Mouse (Mus musculus) heart, embryonic 14.5 days (tissue): Measurements from ENCODE around the gene Pabpc1l. TPM values are rescaled to one million over a fixed set of nuclear protein-coding genes. Genes with fewer than 3 reads are reported as not detected.

Experiments
- ATAC-seq: fragments of 200-750 bp; cut with Nextera tagmentation; 2 replicates; pipeline ENCODE4 v1.8.0; 2017; ENCODE audit warnings: low read depth, moderate TSS enrichment; ENCODE audit not compliant: insufficient number of reproducible peaks, insufficient read depth, low FRiP score
- H3K27ac ChIP-seq, 2 experiments: fragments of 200-500 bp in 1 of 2; fragments of 300-500 bp in 1 of 2; sonication (generic) in 1 of 2; replicated peaks in 1 of 2; 2 replicates each; pipeline ENCODE4 v1.5.1; 2012 to 2014; ENCODE audit warnings: low read depth in 2 of 2, low read length in 2 of 2, control low read depth in 1 of 2, mild to moderate bottlenecking in 1 of 2, mixed read lengths in 1 of 2; ENCODE audit not compliant: control insufficient read depth in 1 of 2, insufficient read depth in 1 of 2
- H3K27me3 ChIP-seq: fragments of 300-500 bp; sonication (generic); 2 replicates; pipeline ENCODE4 v1.6.1; 2014; ENCODE audit warnings: mild to moderate bottlenecking, low read length, control low read depth; ENCODE audit not compliant: control insufficient read depth, insufficient read depth
- H3K36me3 ChIP-seq: fragments of 300-500 bp; sonication (generic); 2 replicates; pipeline ENCODE4 v1.6.1; 2014; ENCODE audit warnings: mild to moderate bottlenecking, control low read depth, low read length, mixed read lengths; ENCODE audit not compliant: control insufficient read depth, insufficient read depth
- H3K4me1 ChIP-seq, 2 experiments: fragments of 200-500 bp in 1 of 2; fragments of 300-500 bp in 1 of 2; sonication (generic) in 1 of 2; 2 replicates each; pipeline ENCODE4 v1.6.1; 2012 to 2014; ENCODE audit warnings: low read length in 2 of 2, control low read depth in 1 of 2, mixed read lengths in 1 of 2; ENCODE audit not compliant: control insufficient read depth in 2 of 2, insufficient read depth in 2 of 2
- H3K4me2 ChIP-seq: fragments of 300-500 bp; sonication (generic); 2 replicates; pipeline ENCODE4 v1.6.1; 2014; ENCODE audit warnings: mild to moderate bottlenecking, low read length
- H3K4me3 ChIP-seq, 2 experiments: fragments of 200-500 bp in 1 of 2; fragments of 300-500 bp in 1 of 2; sonication (generic) in 1 of 2; 2 replicates each; pipeline ENCODE4 v1.5.1; 2012 to 2014; ENCODE audit warnings: low read length in 2 of 2, mild to moderate bottlenecking in 2 of 2, control low read depth in 1 of 2, low read depth in 1 of 2, moderate library complexity in 1 of 2; ENCODE audit not compliant: control insufficient read depth in 1 of 2, insufficient read depth in 1 of 2
- H3K9ac ChIP-seq: fragments of 300-500 bp; sonication (generic); 2 replicates; pipeline ENCODE4 v1.6.1; 2014; ENCODE audit warnings: mild to moderate bottlenecking, low read length
- H3K9me3 ChIP-seq: fragments of 300-500 bp; sonication (generic); 2 replicates; pipeline ENCODE4 v1.6.1; 2016; ENCODE audit warnings: low read length, control low read depth; ENCODE audit not compliant: control insufficient read depth
- WGBS: fragments of 180-500 bp; shearing (Covaris S2); extraction: QIAGEN DNeasy Blood & Tissue Kit; methylation state at CpG from one replicate; pipeline ENCODE4 v1.1.7; 2014; 5-methylcytosine and 5-hydroxymethylcytosine counted together
- polyA plus RNA-seq: library from polyadenylated mRNA; unstranded; fragments of >200 nt; fragmentation: Nextera tagmentation; extraction: Ambion mirVana; gene quantifications from 2 replicates; pipeline ENCODE4 v1.2.1, GENCODE M21; 2014

The Pabpc1l gene
- polyA plus RNA-seq, 1 experiment from 2014 or later, result 1.2 TPM

DNA sequence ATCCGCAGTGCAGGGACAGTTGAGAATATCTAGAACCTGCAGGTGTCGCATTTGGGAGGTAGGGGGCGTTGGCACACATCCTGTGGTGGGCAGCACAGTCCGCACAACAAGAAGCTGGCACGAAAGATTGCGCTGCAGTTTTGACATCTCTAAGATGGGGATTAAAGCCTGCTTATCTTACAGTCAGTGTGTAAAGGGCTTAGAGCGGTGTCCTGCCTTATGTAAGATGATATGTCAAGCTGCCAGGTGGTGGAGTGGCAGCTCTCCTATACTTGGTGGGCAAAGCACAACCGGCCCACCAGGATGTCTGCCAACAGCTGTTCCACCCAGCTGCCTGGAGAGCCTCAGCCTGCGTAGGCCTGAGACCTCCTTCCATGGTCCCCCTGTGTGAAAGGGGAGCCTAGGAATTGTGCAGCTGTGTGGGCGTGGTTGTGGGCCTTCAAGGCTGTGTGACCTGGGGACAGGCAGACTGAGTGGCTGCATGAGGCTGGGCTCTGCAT is 11.3 kb downstream of the Pabpc1l start:
- 21% methylated on average over 10 of the region's 10 CpGs for WGBS
- H3K4me1 ChIP-seq, result peaks cover 7 to 8% of the 10 kb centered on the region in 2 experiments; a peak in 3 of 4 replicates
- no peak overlapping the region for H3K27ac ChIP-seq
- no peaks in the 10 kb centered on the region for H3K36me3 ChIP-seq
- peak overlapping the region; percentile 8; the same call in 1 of the 2 replicates for H3K4me2 ChIP-seq
- no peak overlapping the region for H3K9ac ChIP-seq
- H3K4me3 ChIP-seq, result no peak overlapping the region
- peaks cover 4% of the 10 kb centered on the region; the same call in 1 of the 2 replicates for H3K9me3 ChIP-seq
- peak; percentile 68 for ATAC-seq
- H3K27me3 ChIP-seq, result no peaks in the 10 kb centered on the region

DNA sequence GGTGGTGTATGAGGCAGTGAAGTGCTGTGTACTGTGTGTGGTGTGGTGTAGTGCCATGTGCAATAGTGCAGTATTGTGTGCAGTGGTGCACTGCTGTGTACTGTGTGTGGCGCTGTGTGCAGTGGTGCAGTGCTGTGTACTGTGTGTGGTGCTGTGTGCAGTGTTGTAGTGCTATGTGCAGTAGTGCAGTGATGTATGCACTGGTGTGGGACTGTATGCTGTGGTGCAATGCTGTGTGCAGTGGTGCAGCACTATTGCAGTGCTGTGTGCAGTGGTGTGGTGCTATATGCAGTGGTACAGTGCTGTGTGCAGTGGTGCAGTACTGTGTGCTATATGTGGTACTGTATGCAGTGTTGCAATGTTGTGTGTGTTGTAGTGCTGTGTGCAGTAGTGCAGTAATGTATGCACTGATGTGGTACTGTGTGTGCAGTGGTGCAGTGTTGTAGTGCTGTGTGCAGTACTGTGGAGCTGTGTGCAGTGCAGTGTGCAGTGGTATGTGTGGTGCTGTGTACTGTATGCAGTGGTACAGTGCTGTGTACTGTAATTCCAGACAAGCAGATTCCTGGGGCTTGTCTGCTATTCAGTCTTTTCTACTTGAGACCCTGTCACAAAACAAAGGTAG is 13.3 kb downstream of the Pabpc1l start:
- no peak overlapping the region for H3K9ac ChIP-seq
- ATAC-seq, result no peak
- H3K4me3 ChIP-seq, result no peak overlapping the region
- WGBS, result 90% methylated on average over 1 of the region's 1 CpGs
- H3K4me1 ChIP-seq, result peaks cover 7 to 8% of the 10 kb centered on the region in 2 experiments; a peak in 3 of 4 replicates
- H3K9me3 ChIP-seq, result no peaks in the 10 kb centered on the region
- no peak overlapping the region for H3K4me2 ChIP-seq
- no peaks in the 10 kb centered on the region for H3K36me3 ChIP-seq
- no peaks in the 10 kb centered on the region for H3K27me3 ChIP-seq
- no peak overlapping the region for H3K27ac ChIP-seq

- Histone ChIP-seq H3K27ac (no peak overlapping the region), H3K9ac (no peak overlapping the region), H3K27me3 (peaks cover 6% of the 10 kb centered on the region; the same call in 1 of the 2 replicates), H3K4me1 (peaks cover 7 to 8% of the 10 kb centered on the region in 2 experiments; a peak in 3 of 4 replicates), H3K4me3 (no peak overlapping the region), H3K9me3 (no peaks in the 10 kb centered on the region), H3K36me3 (no peaks in the 10 kb centered on the region), H3K4me2 (no peak overlapping the region)
- ATAC-seq, result no peak
- 91% methylated on average over 6 of the region's 6 CpGs for WGBS
Observed at GRCm38 (mm10) chr2:164040949-164041348, 15.7 kb downstream of the Pabpc1l start.

- no peak overlapping the region for H3K4me2 ChIP-seq
- H3K4me3 ChIP-seq, result no peak overlapping the region
- no peaks in the 10 kb centered on the region for H3K36me3 ChIP-seq
- peaks cover 5 to 7% of the 10 kb centered on the region in 2 experiments; a peak in 3 of 4 replicates for H3K4me1 ChIP-seq
- no peak for ATAC-seq
- H3K27ac ChIP-seq, result no peak overlapping the region
- 88% methylated on average over 2 of the region's 2 CpGs for WGBS
- no peaks in the 10 kb centered on the region for H3K9me3 ChIP-seq
- H3K9ac ChIP-seq, result no peak overlapping the region
- peaks cover 6% of the 10 kb centered on the region; the same call in 1 of the 2 replicates for H3K27me3 ChIP-seq
Observed at GRCm38 (mm10) chr2:164041523-164041922, 16.3 kb downstream of the Pabpc1l start.

DNA sequence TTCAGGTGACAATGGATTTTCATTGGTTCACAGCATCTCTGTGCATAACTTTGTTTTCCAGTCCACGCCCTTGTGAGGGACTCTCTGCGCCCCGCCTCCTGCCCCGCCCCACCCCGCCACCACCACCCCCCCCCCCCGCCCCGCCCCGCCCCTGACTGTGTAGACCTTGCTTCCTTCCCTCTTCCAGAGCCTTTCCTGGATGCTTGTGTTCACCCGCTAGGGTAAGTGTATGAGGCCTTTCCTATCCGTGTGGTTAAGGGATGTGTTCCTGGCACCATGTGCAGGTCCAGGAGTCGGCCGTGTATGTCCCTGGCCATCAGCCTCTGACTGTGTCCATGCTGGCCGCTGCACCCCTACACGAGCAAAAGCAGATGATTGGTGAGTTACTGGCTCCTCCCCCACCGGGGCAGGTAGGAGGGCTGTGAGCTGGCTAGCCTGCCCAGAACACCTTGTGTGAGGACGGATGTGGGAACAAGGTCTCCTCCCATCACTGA is 22.0 kb downstream of the Pabpc1l start:
- Histone ChIP-seq H3K9me3 (no peaks in the 10 kb centered on the region), H3K4me2 (peak overlapping the region; percentile 52), H3K9ac (no peak overlapping the region), H3K4me3 (peak overlapping the region; percentile 2 to 10; a peak in 1 of 4 replicates), H3K4me1 (peaks cover 3 to 4% of the 10 kb centered on the region in 2 experiments; a peak in 1 of 4 replicates), H3K27me3 (peaks cover 9% of the 10 kb centered on the region; the same call in 1 of the 2 replicates), H3K36me3 (peaks cover 3% of the 10 kb centered on the region; the same call in 1 of the 2 replicates), H3K27ac (no peak overlapping the region)
- 7% methylated on average over 15 of the region's 16 CpGs for WGBS
- 0 out of 2 replicates have a peak, but pooled peaks have one; percentile 31 for ATAC-seq

DNA sequence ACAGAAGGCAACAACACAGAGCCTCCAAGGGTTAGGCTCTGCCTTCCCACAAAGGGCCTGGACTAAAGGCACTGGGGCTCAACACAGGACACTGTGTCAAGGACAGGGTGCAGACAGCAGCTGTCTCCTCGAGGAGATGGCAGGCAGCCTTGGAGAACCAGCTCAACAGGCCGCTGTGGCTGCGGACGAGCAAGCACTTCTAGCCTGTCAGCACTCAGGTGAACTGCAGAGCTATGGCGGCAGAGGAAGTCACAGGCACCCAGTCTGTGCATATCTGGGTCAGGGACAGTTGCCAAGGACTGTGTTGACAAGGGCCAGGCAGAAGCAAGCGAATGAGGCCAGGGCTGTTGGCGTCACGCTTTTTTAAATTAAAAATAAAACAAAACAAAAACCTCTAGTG is 28.5 kb downstream of the Pabpc1l start:
- peak; percentile 81 for ATAC-seq
- Histone ChIP-seq H3K36me3 (peaks cover 58% of the 10 kb centered on the region), H3K4me2 (peak overlapping the region; percentile 36), H3K27me3 (peaks cover 4% of the 10 kb centered on the region; the same call in 1 of the 2 replicates), H3K4me1 (peaks cover 12 to 18% of the 10 kb centered on the region in 2 experiments), H3K27ac (peak overlapping the region; percentile 57 to 77), H3K9ac (no peak overlapping the region), H3K4me3 (no peak overlapping the region), H3K9me3 (no peaks in the 10 kb centered on the region)
- WGBS, result 24% methylated on average over 8 of the region's 8 CpGs

DNA sequence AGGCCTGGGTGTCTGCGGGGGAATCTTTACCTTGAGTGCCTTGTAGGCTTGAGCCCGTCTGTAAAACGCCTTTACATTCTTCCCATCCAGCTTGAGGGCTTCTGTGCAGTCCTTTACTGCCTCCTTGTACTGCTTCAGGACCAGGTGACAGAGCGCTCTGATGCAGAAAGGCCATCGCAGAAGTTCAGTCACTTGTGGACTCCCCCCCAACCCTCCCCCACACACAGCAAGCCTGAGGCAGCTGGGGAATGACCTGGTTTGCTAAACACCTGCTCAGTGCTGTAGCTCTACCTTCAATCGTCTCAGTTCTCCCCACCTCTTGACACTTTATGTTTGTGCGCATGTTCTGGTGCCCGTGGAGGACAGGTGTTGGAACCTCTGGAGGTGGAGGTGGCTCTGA is 29.4 kb downstream of the Pabpc1l start:
- Histone ChIP-seq H3K36me3 (peaks cover 67% of the 10 kb centered on the region), H3K9ac (no peak overlapping the region), H3K27me3 (peaks cover 4% of the 10 kb centered on the region; the same call in 1 of the 2 replicates), H3K27ac (peak overlapping the region in 1 of 2 experiments; percentile 58; a peak in 1 of 4 replicates), H3K4me2 (no peak overlapping the region), H3K4me1 (peaks cover 12 to 18% of the 10 kb centered on the region in 2 experiments), H3K9me3 (no peaks in the 10 kb centered on the region), H3K4me3 (no peak overlapping the region)
- ATAC-seq, result no peak
- WGBS, result 76% methylated on average over 8 of the region's 8 CpGs
